ENCODE assay signal across 17 mouse cellular contexts in genomic region chr14:76478616-76479015, GRCm38 (mm10).
DNase-seq lines count a peak whose midpoint lies in the region; ATAC-seq and TF ChIP-seq lines count a peak whose summit lies in the region.
"Had no signal": no experiment of that assay in that cellular context is flagged by ENCODE, and none has a peak within 500 bp of the region (broad histone marks: within the 10 kb centered on the region; RNA-seq: fewer than 3 reads in every experiment).

No protein-coding gene starts in this region.

- H3K9ac ChIP-seq in intestine, postnatal 0 days (ENCODE audit: low read depth, low read length) = no peak overlapping the region
- no peak overlapping the region for H3K9ac ChIP-seq in intestine, embryonic 16.5 days (ENCODE audit: low read depth, low read length)
- peak overlapping the region; percentile 30; the same call in 1 of the 2 replicates for H3K9ac ChIP-seq in MEL (ENCODE audit: control insufficient read depth, low read depth, low read length, poor library complexity, severe bottlenecking)
- no peak overlapping the region for H3K9ac ChIP-seq in neural tube, embryonic 15.5 days (replicated peaks)
- H3K9ac ChIP-seq: limb, embryonic 12.5 days; lung, embryonic 15.5 days; neural tube, embryonic 13.5 days had no signal

- TF ChIP-seq POLR2A in MEL (IDR thresholded peaks at IDR 0.05; ENCODE audit: control insufficient read depth in 1 of 2, insufficient read depth in 1 of 2, low read depth in 1 of 2, low read length in 2 of 2, poor library complexity in 1 of 2) = no peak

- no peak overlapping the region for H3K4me3 ChIP-seq in intestine, postnatal 0 days (ENCODE audit: low read depth, low read length)
- H3K4me3 ChIP-seq in intestine, embryonic 16.5 days (ENCODE audit: low read length) = no peak overlapping the region
- H3K4me3 ChIP-seq in C2C12 (ENCODE audit: insufficient read depth, poor library complexity, severe bottlenecking) = peak overlapping the region; percentile 27
- H3K4me3 ChIP-seq in MEL (ENCODE audit: control insufficient read depth in 1 of 2, insufficient read depth in 1 of 2, low read depth in 2 of 2, low read length in 2 of 2) = peak overlapping the region in 1 of 2 experiments; percentile 30; a peak in 1 of 4 replicates
- H3K4me3 ChIP-seq in neural tube, embryonic 15.5 days (replicated peaks) = no peak overlapping the region
- H3K4me3 ChIP-seq: limb, embryonic 12.5 days; lung, embryonic 15.5 days; neural tube, embryonic 13.5 days had no signal

- WGBS in intestine, postnatal 0 days = 54% methylated on average over 6 of the region's 6 CpGs
- WGBS in intestine, embryonic 16.5 days = 48% methylated on average over 6 of the region's 6 CpGs
- 65% methylated on average over 6 of the region's 6 CpGs for WGBS in neural tube, embryonic 15.5 days

- H3K27me3 ChIP-seq in intestine, postnatal 0 days (replicated peaks; ENCODE audit: control insufficient read depth, insufficient read depth, low read length) = no peaks in the 10 kb centered on the region
- H3K27me3 ChIP-seq in intestine, embryonic 16.5 days (replicated peaks; ENCODE audit: control insufficient read depth, insufficient read depth, low read length) = no peaks in the 10 kb centered on the region
- H3K27me3 ChIP-seq in C2C12 (ENCODE audit: control insufficient read depth, insufficient read depth, insufficient read length) = no peaks in the 10 kb centered on the region
- H3K27me3 ChIP-seq in MEL (ENCODE audit: control insufficient read depth in 1 of 2, insufficient read depth in 2 of 2, low read length in 2 of 2) = no peaks in the 10 kb centered on the region; a peak in 1 of 4 replicates
- no peaks in the 10 kb centered on the region for H3K27me3 ChIP-seq in neural tube, embryonic 15.5 days (replicated peaks)
- H3K27me3 ChIP-seq: limb, embryonic 12.5 days; lung, embryonic 15.5 days; neural tube, embryonic 13.5 days had no signal

- no peaks in the 10 kb centered on the region for H3K9me3 ChIP-seq in intestine, postnatal 0 days (ENCODE audit: control insufficient read depth)
- no peaks in the 10 kb centered on the region for H3K9me3 ChIP-seq in intestine, embryonic 16.5 days (ENCODE audit: control insufficient read depth, low read length)
- H3K9me3 ChIP-seq in MEL (replicated peaks; ENCODE audit: insufficient read depth, low read length) = no peaks in the 10 kb centered on the region
- no peaks in the 10 kb centered on the region for H3K9me3 ChIP-seq in neural tube, embryonic 15.5 days (replicated peaks)
- H3K9me3 ChIP-seq: limb, embryonic 12.5 days; lung, embryonic 15.5 days; neural tube, embryonic 13.5 days had no signal

- H3K4me2 ChIP-seq in intestine, postnatal 0 days (replicated peaks; ENCODE audit: low read depth) = 0 out of 2 replicates have a peak overlapping the region, but pooled peaks have one; percentile 13
- H3K4me2 ChIP-seq in intestine, embryonic 16.5 days (ENCODE audit: low read depth, low read length) = no peak overlapping the region
- H3K4me2 ChIP-seq in neural tube, embryonic 15.5 days = no peak overlapping the region
- H3K4me2 ChIP-seq: limb, embryonic 12.5 days; lung, embryonic 15.5 days; neural tube, embryonic 13.5 days had no signal

- DNase-seq in MEL (ENCODE audit: low read depth, low spot score) = peak; percentile 19
- DNase-seq in adrenal gland, postnatal 14 days = peak; percentile 51
- no peak for DNase-seq in kidney, adult 18-20 months
- DNase-seq in right cerebral cortex, postnatal 10 days (ENCODE audit: low spot score in 2 of 2) = no peak
- DNase-seq: cerebellum, postnatal 36 days; heart, adult 18-20 months; kidney, adult 8-10 months; layer of hippocampus, adult 9-11 months; midbrain, embryonic 14.5 days; right cerebral cortex, adult 18-20 months had no signal

- no peaks in the 10 kb centered on the region for H3K36me3 ChIP-seq in intestine, postnatal 0 days (ENCODE audit: control insufficient read depth, insufficient read depth)
- no peaks in the 10 kb centered on the region for H3K36me3 ChIP-seq in intestine, embryonic 16.5 days (ENCODE audit: control insufficient read depth, insufficient read depth, low read length)
- H3K36me3 ChIP-seq in C2C12 (ENCODE audit: control insufficient read depth, insufficient read depth) (no peaks in the 10 kb centered on the region), MEL (ENCODE audit: control insufficient read depth in 1 of 2, insufficient read depth in 2 of 2, low read length in 2 of 2) (peaks cover 0 to 19% of the 10 kb centered on the region in 2 experiments; a peak in 2 of 4 replicates)
- no peaks in the 10 kb centered on the region for H3K36me3 ChIP-seq in neural tube, embryonic 15.5 days
- H3K36me3 ChIP-seq: limb, embryonic 12.5 days; lung, embryonic 15.5 days; neural tube, embryonic 13.5 days had no signal

- no peak overlapping the region for H3ac ChIP-seq in C2C12 (ENCODE audit: control insufficient read depth, insufficient read length, low read depth)

- no peak for ATAC-seq in intestine, postnatal 0 days
- ATAC-seq in intestine, embryonic 16.5 days = no peak
- ATAC-seq in neural tube, embryonic 15.5 days (ENCODE audit: low FRiP score) = no peak

- H3K27ac ChIP-seq in intestine, postnatal 0 days (ENCODE audit: low read depth, low read length) = no peak overlapping the region
- H3K27ac ChIP-seq in intestine, embryonic 16.5 days (ENCODE audit: low read length) = no peak overlapping the region
- H3K27ac ChIP-seq in MEL (ENCODE audit: control insufficient read depth, low read depth, low read length) = no peak overlapping the region
- H3K27ac ChIP-seq in neural tube, embryonic 15.5 days (replicated peaks) = no peak overlapping the region
- H3K27ac ChIP-seq: limb, embryonic 12.5 days; lung, embryonic 15.5 days; neural tube, embryonic 13.5 days had no signal

- TF ChIP-seq CTCF in intestine, postnatal 0 days (IDR thresholded peaks at IDR 0.05; ENCODE audit: low read depth) = no peak
- no peak for TF ChIP-seq CTCF in C2C12 (IDR thresholded peaks at IDR 0.05; ENCODE audit: control insufficient read depth, insufficient read depth, insufficient read length)
- TF ChIP-seq CTCF in MEL (IDR thresholded peaks at IDR 0.05 in 2 of 3, conservative IDR thresholded peaks at IDR 0.05 in 1 of 3; ENCODE audit: control insufficient read depth in 1 of 3, insufficient read depth in 1 of 3, low read depth in 2 of 3, low read length in 3 of 3, poor library complexity in 1 of 3, severe bottlenecking in 1 of 3) = no peak

- peaks cover 22% of the 10 kb centered on the region for H3K79me3 ChIP-seq in C2C12 (ENCODE audit: low read depth)

- peaks cover 42% of the 10 kb centered on the region for H3K79me2 ChIP-seq in C2C12 (ENCODE audit: control insufficient read depth, insufficient read depth)
- H3K79me2 ChIP-seq in MEL (ENCODE audit: control insufficient read depth, insufficient read depth, low read length, poor library complexity) = no peaks in the 10 kb centered on the region

- TF ChIP-seq RAD21 in MEL (IDR thresholded peaks at IDR 0.05; ENCODE audit: low read depth, low read length) = no peak

- peaks cover 8% of the 10 kb centered on the region; the same call in 1 of the 2 replicates for H3K4me1 ChIP-seq in intestine, postnatal 0 days (replicated peaks; ENCODE audit: control insufficient read depth, insufficient read depth, low read length)
- peaks cover 14% of the 10 kb centered on the region for H3K4me1 ChIP-seq in intestine, embryonic 16.5 days (ENCODE audit: control insufficient read depth, insufficient read depth, low read length)
- peaks cover 5 to 10% of the 10 kb centered on the region in 2 experiments for H3K4me1 ChIP-seq in MEL (ENCODE audit: control insufficient read depth in 1 of 2, insufficient read depth in 2 of 2, low read length in 2 of 2)
- peaks cover 9% of the 10 kb centered on the region for H3K4me1 ChIP-seq in neural tube, embryonic 15.5 days

- TF ChIP-seq EP300 in MEL (IDR thresholded peaks at IDR 0.05; ENCODE audit: low read depth in 1 of 2, low read length in 2 of 2) = no peak

TF ChIP-seq in C2C12, 6 proteins besides CTCF, POLR2A, EP300 and RAD21:
- TF ChIP-seq FOSL1 (IDR thresholded peaks at IDR 0.05; ENCODE audit: insufficient read depth, low read length, poor library complexity, severe bottlenecking) = peak; percentile 98
- no peak for TF ChIP-seq MYOG (IDR thresholded peaks at IDR 0.05; ENCODE audit: control insufficient read depth, extremely low read depth, insufficient read length)

TF ChIP-seq in MEL, 35 proteins besides CTCF, POLR2A, EP300 and RAD21:
- TF ChIP-seq POLR2AphosphoS5 (IDR thresholded peaks at IDR 0.05; ENCODE audit: borderline replicate concordance, low read depth, low read length) = no peak
- no peak for TF ChIP-seq SIN3A (IDR thresholded peaks at IDR 0.05; ENCODE audit: low read length)
- no peak for TF ChIP-seq ELF1 (IDR thresholded peaks at IDR 0.05; ENCODE audit: low read depth, low read length)
- no peak for TF ChIP-seq JUND (IDR thresholded peaks at IDR 0.05; ENCODE audit: low read depth, low read length)
- 0 out of 2 replicates have a peak, but pooled peaks have one; percentile 9 for TF ChIP-seq MAFK (IDR thresholded peaks at IDR 0.05; ENCODE audit: borderline replicate concordance, low read depth, low read length)

Comparison
In these comparisons a context has a peak if more than half of its experiments do, and no peak if none do; other contexts are left out.
1. DNase-seq: peak in MEL (single experiment) and adrenal gland, postnatal 14 days (single experiment); none in kidney, adult 18-20 months (single experiment) and right cerebral cortex, postnatal 10 days (0 of 2).